Mouse (Mus musculus): Measurements from ENCODE around the gene Ccdc34. TPM values are rescaled to one million over a fixed set of nuclear protein-coding genes. Genes with fewer than 3 reads are reported as not detected.

The Ccdc34 gene
- polyA plus RNA-seq, 1 experiment = 4.2 TPM

DNA sequence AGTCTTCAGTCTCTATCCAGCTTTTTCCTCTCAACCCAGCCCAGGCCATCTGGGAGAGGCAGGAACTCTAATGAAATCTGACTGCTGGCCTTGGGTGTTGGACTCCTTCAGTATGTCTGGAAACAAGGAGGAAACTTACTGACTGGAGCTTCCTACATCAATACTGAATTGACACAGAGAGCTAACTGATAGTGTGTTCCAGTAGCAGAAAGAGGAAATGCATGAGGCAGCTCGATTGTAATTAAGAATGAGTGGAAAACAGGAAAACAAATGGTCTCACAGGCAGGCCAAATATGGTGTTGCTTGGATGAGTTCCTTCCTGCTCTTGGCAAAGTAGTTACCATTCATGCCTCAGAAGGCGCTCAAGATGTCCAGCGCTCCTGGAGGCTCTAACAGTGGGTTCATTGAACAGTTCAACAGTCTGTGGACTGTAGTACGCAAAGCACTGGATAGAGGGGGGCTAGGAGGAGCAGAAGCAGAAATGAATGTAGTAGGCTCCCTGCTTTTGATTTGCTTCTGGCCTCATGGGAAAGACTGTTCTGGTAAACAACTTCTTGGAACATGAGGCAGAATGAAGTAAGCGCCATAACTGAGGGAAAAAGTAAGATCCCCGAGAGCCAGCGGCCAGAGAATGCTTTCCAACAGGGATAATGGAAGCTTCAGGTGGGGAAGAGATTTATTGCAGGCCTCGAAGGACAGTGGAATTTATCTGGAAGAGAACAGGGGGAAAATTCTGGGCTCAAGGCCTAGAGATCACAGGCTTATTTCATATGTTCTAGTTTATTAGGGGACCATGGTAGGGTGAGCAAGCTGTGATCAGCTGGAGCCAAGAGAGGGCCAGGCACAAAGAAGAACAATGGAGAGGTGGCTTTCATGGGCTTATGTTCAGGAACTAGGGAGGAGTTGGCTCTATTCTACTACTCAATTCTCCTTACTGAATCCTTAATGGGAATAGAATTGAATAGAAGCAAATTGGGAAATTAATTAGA lies 193.2 kb downstream of the Ccdc34 start:
- peak; percentile 79 for DNase-seq
- H3K27ac ChIP-seq (ENCODE audit: insufficient read depth, low read depth, low read length) = peak overlapping the region; percentile 31
- TF ChIP-seq POLR2A (IDR thresholded peaks at IDR 0.05; ENCODE audit: low read depth, low read length) = no peak
- 50% methylated on average over 8 of the region's 8 CpGs for WGBS
- peaks cover 21% of the 10 kb centered on the region for H3K4me1 ChIP-seq (ENCODE audit: control insufficient read depth, insufficient read depth, low read length)
- H3K27me3 ChIP-seq (replicated peaks; ENCODE audit: control insufficient read depth, insufficient read depth, low read length) = no peaks in the 10 kb centered on the region
- no peaks in the 10 kb centered on the region for H3K36me3 ChIP-seq (ENCODE audit: control insufficient read depth, insufficient read depth, low read length)
- no peak overlapping the region for H3K4me3 ChIP-seq (ENCODE audit: insufficient read depth, low read depth, low read length)

- Histone ChIP-seq H3K4me1 (ENCODE audit: control insufficient read depth, insufficient read depth, low read length) (peaks cover 29% of the 10 kb centered on the region), H3K36me3 (ENCODE audit: control insufficient read depth, insufficient read depth, low read length) (no peaks in the 10 kb centered on the region), H3K27ac (ENCODE audit: insufficient read depth, low read depth, low read length) (peak overlapping the region; percentile 76), H3K4me3 (ENCODE audit: insufficient read depth, low read depth, low read length) (no peak overlapping the region), H3K27me3 (replicated peaks; ENCODE audit: control insufficient read depth, insufficient read depth, low read length) (no peaks in the 10 kb centered on the region)
- DNase-seq = no peak
- TF ChIP-seq POLR2A (IDR thresholded peaks at IDR 0.05; ENCODE audit: low read depth, low read length) = no peak
- no peak for TF ChIP-seq CTCF (conservative IDR thresholded peaks at IDR 0.05; ENCODE audit: insufficient read depth, insufficient read length, low read depth, low read length)
- 74% methylated on average over 4 of the region's 4 CpGs for WGBS
These were observed 196.7 kb downstream of the Ccdc34 start for GRCm38 (mm10) chr2:110214278-110214677.

- no peaks in the 10 kb centered on the region for H3K27me3 ChIP-seq (replicated peaks; ENCODE audit: control insufficient read depth, insufficient read depth, low read length)
- peaks cover 29% of the 10 kb centered on the region for H3K4me1 ChIP-seq (ENCODE audit: control insufficient read depth, insufficient read depth, low read length)
- no peak overlapping the region for H3K4me3 ChIP-seq (ENCODE audit: insufficient read depth, low read depth, low read length)
- DNase-seq = peak; percentile 93
- 27% methylated on average over 9 of the region's 9 CpGs for WGBS
- peak overlapping the region; percentile 100 for H3K27ac ChIP-seq (ENCODE audit: insufficient read depth, low read depth, low read length)
- TF ChIP-seq POLR2A (IDR thresholded peaks at IDR 0.05; ENCODE audit: low read depth, low read length) = no peak
- TF ChIP-seq CTCF (conservative IDR thresholded peaks at IDR 0.05; ENCODE audit: insufficient read depth, insufficient read length, low read depth, low read length) = no peak
- no peaks in the 10 kb centered on the region for H3K36me3 ChIP-seq (ENCODE audit: control insufficient read depth, insufficient read depth, low read length)
These were observed 197.5 kb downstream of the Ccdc34 start for GRCm38 (mm10) chr2:110214991-110215684.

DNA sequence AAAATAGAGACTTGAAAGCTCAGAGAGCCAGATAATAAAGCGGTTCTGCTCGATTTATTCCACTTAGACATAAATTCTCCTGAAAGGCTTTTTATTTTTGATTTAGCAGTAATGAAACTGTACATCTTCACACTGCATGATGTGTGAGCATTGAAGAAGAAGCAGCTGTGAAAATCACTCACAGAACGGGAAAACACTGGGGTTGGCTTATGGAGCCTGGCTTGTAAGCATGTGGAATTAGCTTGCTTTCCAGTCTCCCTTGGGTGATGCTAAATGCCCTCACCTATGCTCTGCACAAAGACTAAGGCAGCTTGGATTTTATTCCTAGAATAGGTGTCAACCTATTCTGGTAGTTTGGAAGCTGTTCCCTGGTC lies 198.1 kb downstream of the Ccdc34 start:
- TF ChIP-seq POLR2A (IDR thresholded peaks at IDR 0.05; ENCODE audit: low read depth, low read length) (no peak), CTCF (conservative IDR thresholded peaks at IDR 0.05; ENCODE audit: insufficient read depth, insufficient read length, low read depth, low read length) (no peak)
- no peaks in the 10 kb centered on the region for H3K27me3 ChIP-seq (replicated peaks; ENCODE audit: control insufficient read depth, insufficient read depth, low read length)
- H3K27ac ChIP-seq (ENCODE audit: insufficient read depth, low read depth, low read length) = peak overlapping the region; percentile 100
- peaks cover 27% of the 10 kb centered on the region for H3K4me1 ChIP-seq (ENCODE audit: control insufficient read depth, insufficient read depth, low read length)
- no peak overlapping the region for H3K4me3 ChIP-seq (ENCODE audit: insufficient read depth, low read depth, low read length)
- no peaks in the 10 kb centered on the region for H3K36me3 ChIP-seq (ENCODE audit: control insufficient read depth, insufficient read depth, low read length)
- WGBS = 25% methylated on average over 3 of the region's 3 CpGs
- DNase-seq = no peak

DNA sequence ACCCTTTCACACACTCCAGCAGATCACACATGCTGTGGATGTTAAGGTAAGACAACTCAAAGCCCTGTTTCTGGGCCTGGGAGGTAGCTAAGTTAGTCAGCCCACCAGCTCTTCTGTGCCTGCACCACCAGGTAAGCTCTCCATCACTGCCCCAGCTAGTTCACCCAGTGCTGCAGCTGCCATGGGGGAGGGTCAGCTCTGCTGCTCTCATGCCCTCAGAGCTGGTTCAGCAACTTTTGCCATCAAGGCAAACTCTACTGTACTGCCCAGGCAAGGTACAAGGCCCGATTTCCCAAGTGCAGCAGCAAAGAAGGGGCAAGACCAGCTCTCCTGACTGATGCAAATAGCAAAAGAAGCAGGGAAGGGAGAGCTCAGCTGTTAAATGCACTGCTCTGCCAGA lies 202.9 kb downstream of the Ccdc34 start:
- H3K4me1 ChIP-seq (ENCODE audit: control insufficient read depth, insufficient read depth, low read length) = peaks cover 17% of the 10 kb centered on the region
- no peak for TF ChIP-seq POLR2A (IDR thresholded peaks at IDR 0.05; ENCODE audit: low read depth, low read length)
- no peak for TF ChIP-seq CTCF (conservative IDR thresholded peaks at IDR 0.05; ENCODE audit: insufficient read depth, insufficient read length, low read depth, low read length)
- peak; percentile 78 for DNase-seq
- H3K27ac ChIP-seq (ENCODE audit: insufficient read depth, low read depth, low read length) = peak overlapping the region; percentile 13; the same call in 1 of the 2 replicates
- no peaks in the 10 kb centered on the region for H3K36me3 ChIP-seq (ENCODE audit: control insufficient read depth, insufficient read depth, low read length)
- WGBS = 38% methylated on average over 1 of the region's 1 CpGs
- no peaks in the 10 kb centered on the region for H3K27me3 ChIP-seq (replicated peaks; ENCODE audit: control insufficient read depth, insufficient read depth, low read length)
- H3K4me3 ChIP-seq (ENCODE audit: insufficient read depth, low read depth, low read length) = no peak overlapping the region

DNA sequence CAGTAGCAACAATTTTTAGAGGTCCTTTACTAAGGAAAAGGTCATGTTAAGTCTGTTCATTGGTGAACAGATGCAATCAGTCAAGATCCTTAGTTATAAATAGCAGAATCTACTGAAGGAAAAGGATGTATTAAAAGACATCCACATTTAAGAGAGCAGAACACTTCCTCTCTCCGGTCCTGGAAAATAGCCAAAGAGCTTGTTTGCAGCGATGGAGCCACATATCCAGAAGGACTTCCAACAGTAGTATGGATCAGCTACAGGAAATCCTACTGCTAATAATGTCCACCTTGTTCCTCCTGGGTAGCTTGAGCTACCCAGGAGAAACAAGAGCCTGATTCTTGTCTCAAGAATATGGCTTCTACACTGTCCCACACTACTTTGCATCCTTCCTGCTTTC lies 205.2 kb downstream of the Ccdc34 start:
- DNase-seq = no peak
- WGBS = 62% methylated on average over 2 of the region's 2 CpGs
- Histone ChIP-seq H3K27me3 (replicated peaks; ENCODE audit: control insufficient read depth, insufficient read depth, low read length) (no peaks in the 10 kb centered on the region), H3K36me3 (ENCODE audit: control insufficient read depth, insufficient read depth, low read length) (no peaks in the 10 kb centered on the region), H3K27ac (ENCODE audit: insufficient read depth, low read depth, low read length) (no peak overlapping the region), H3K4me3 (ENCODE audit: insufficient read depth, low read depth, low read length) (no peak overlapping the region), H3K4me1 (ENCODE audit: control insufficient read depth, insufficient read depth, low read length) (peaks cover 24% of the 10 kb centered on the region)
- TF ChIP-seq POLR2A (IDR thresholded peaks at IDR 0.05; ENCODE audit: low read depth, low read length) (no peak), CTCF (conservative IDR thresholded peaks at IDR 0.05; ENCODE audit: insufficient read depth, insufficient read length, low read depth, low read length) (no peak)

Other genes starting within 250 kb of the Ccdc34 start
- 8.3 and 13.2 TPM in 2 replicates for gene Lin7c, start 127.0 kb upstream of the Ccdc34 start, polyA plus RNA-seq (2012; rRNA removed)
- gene Lgr4, start 100.2 kb upstream of the Ccdc34 start, polyA plus RNA-seq (2012; rRNA removed) = 106 and 131 TPM in 2 replicates